Mouse (Mus musculus): ENCODE data around the gene Ggact. TPM values are rescaled to one million over a fixed set of nuclear protein-coding genes. Genes with fewer than 3 reads are reported as not detected.

Ggact gene
- polyA plus RNA-seq, 1 experiment from 2014 or later, result 8.4 TPM

GRCm38 (mm10) chr14:122881699-122882098 lies 31.9 kb downstream of the Ggact start:
- WGBS, result 58% methylated on average over 2 of the region's 2 CpGs
- Histone ChIP-seq H3K9ac (replicated peaks) (no peak overlapping the region), H3K4me2 (replicated peaks) (no peak overlapping the region), H3K27ac (replicated peaks) (peak overlapping the region; percentile 52; the same call in 1 of the 2 replicates), H3K9me3 (no peaks in the 10 kb centered on the region), H3K4me1 (peaks cover 33% of the 10 kb centered on the region), H3K27me3 (0 out of 2 replicates have a peak, but pooled peaks cover 3% of the 10 kb centered on the region), H3K4me3 (no peak overlapping the region), H3K36me3 (no peaks in the 10 kb centered on the region)
- no peak for ATAC-seq (ENCODE audit: low FRiP score, low read depth)

GRCm38 (mm10) chr14:122880291-122880690 lies 33.3 kb downstream of the Ggact start:
- no peak overlapping the region for H3K4me3 ChIP-seq
- H3K27me3 ChIP-seq, result 0 out of 2 replicates have a peak, but pooled peaks cover 7% of the 10 kb centered on the region
- WGBS, result 75% methylated on average over 7 of the region's 7 CpGs
- no peaks in the 10 kb centered on the region for H3K36me3 ChIP-seq
- H3K9ac ChIP-seq (replicated peaks), result no peak overlapping the region
- H3K9me3 ChIP-seq, result no peaks in the 10 kb centered on the region
- peaks cover 40% of the 10 kb centered on the region for H3K4me1 ChIP-seq
- no peak overlapping the region for H3K27ac ChIP-seq (replicated peaks)
- H3K4me2 ChIP-seq (replicated peaks), result no peak overlapping the region
- no peak for ATAC-seq (ENCODE audit: low FRiP score, low read depth)

DNA sequence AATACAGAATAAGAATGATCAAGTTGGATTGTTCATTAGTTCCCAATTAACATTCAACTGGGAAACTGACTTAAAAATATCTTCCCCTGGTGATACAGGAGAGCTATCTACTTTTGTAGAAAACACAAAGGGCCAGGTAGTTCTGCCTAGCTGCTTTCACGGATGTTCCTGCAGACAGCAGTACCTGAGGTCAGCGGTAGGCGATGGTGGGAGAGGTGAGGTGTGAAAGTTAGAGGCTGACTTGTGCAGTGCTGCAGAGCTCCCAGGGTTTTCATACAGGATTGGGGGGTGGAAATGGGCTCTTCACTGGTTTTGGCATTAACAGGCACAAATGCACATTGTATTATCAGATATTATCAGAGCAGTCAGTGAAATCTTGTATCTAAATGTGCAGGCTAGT lies 35.8 kb downstream of the Ggact start:
- Histone ChIP-seq H3K4me3 (no peak overlapping the region), H3K4me1 (peaks cover 37% of the 10 kb centered on the region), H3K36me3 (no peaks in the 10 kb centered on the region), H3K4me2 (replicated peaks) (no peak overlapping the region), H3K9me3 (no peaks in the 10 kb centered on the region), H3K9ac (replicated peaks) (no peak overlapping the region), H3K27me3 (peaks cover 14% of the 10 kb centered on the region), H3K27ac (replicated peaks) (no peak overlapping the region)
- no peak for ATAC-seq (ENCODE audit: low FRiP score, low read depth)
- 88% methylated on average over 3 of the region's 3 CpGs for WGBS

- Histone ChIP-seq H3K4me3 (no peak overlapping the region), H3K4me2 (replicated peaks) (no peak overlapping the region), H3K9me3 (no peaks in the 10 kb centered on the region), H3K27ac (replicated peaks) (no peak overlapping the region), H3K4me1 (peaks cover 37% of the 10 kb centered on the region), H3K9ac (replicated peaks) (no peak overlapping the region), H3K36me3 (no peaks in the 10 kb centered on the region), H3K27me3 (peaks cover 14% of the 10 kb centered on the region)
- ATAC-seq (ENCODE audit: low FRiP score, low read depth), result no peak
- 71% methylated on average over 7 of the region's 7 CpGs for WGBS
These were observed 36.8 kb downstream of the Ggact start for GRCm38 (mm10) chr14:122876723-122877122.

DNA sequence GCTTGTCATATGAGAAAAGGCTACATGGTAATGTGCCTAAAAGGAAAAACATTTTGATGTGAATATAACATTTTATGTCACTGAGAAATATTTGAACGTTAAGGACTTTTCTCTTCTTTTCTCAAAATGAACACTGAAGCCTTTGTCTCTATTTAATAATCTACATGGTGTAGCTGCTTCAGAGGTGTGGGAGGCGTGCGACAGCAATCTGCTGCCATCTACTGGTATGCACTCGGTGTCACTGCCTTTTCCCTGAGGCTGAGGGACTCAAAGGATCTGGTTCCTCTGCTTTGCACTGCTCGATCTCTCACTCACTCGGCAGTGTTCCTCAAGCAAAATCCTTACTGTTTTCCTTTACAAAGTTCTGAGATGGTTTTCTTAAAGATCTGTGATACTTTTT lies 37.4 kb downstream of the Ggact start:
- ATAC-seq (ENCODE audit: low FRiP score, low read depth), result peak; percentile 90
- no peak overlapping the region for H3K9ac ChIP-seq (replicated peaks)
- H3K4me3 ChIP-seq, result no peak overlapping the region
- peak overlapping the region; percentile 42 for H3K27ac ChIP-seq (replicated peaks)
- peaks cover 36% of the 10 kb centered on the region for H3K4me1 ChIP-seq
- no peaks in the 10 kb centered on the region for H3K36me3 ChIP-seq
- no peak overlapping the region for H3K4me2 ChIP-seq (replicated peaks)
- WGBS, result 2% methylated on average over 6 of the region's 6 CpGs
- H3K9me3 ChIP-seq, result no peaks in the 10 kb centered on the region
- peaks cover 14% of the 10 kb centered on the region for H3K27me3 ChIP-seq

GRCm38 (mm10) chr14:122875636-122876035 lies 37.9 kb downstream of the Ggact start:
- 38% methylated on average over 6 of the region's 6 CpGs for WGBS
- H3K27ac ChIP-seq (replicated peaks), result peak overlapping the region; percentile 42
- ATAC-seq (ENCODE audit: low FRiP score, low read depth), result peak; percentile 4; the same call in 1 of the 2 replicates
- no peaks in the 10 kb centered on the region for H3K9me3 ChIP-seq
- peaks cover 36% of the 10 kb centered on the region for H3K4me1 ChIP-seq
- no peak overlapping the region for H3K4me3 ChIP-seq
- peaks cover 14% of the 10 kb centered on the region for H3K27me3 ChIP-seq
- H3K36me3 ChIP-seq, result no peaks in the 10 kb centered on the region
- no peak overlapping the region for H3K9ac ChIP-seq (replicated peaks)
- H3K4me2 ChIP-seq (replicated peaks), result no peak overlapping the region

GRCm38 (mm10) chr14:122875056-122875455 lies 38.5 kb downstream of the Ggact start:
- H3K9me3 ChIP-seq, result no peaks in the 10 kb centered on the region
- H3K4me1 ChIP-seq, result peaks cover 36% of the 10 kb centered on the region
- no peak for ATAC-seq (ENCODE audit: low FRiP score, low read depth)
- WGBS, result 51% methylated on average over 8 of the region's 8 CpGs
- H3K36me3 ChIP-seq, result no peaks in the 10 kb centered on the region
- no peak overlapping the region for H3K4me2 ChIP-seq (replicated peaks)
- H3K4me3 ChIP-seq, result no peak overlapping the region
- no peak overlapping the region for H3K9ac ChIP-seq (replicated peaks)
- H3K27ac ChIP-seq (replicated peaks), result peak overlapping the region; percentile 42; the same call in 1 of the 2 replicates
- H3K27me3 ChIP-seq, result peaks cover 14% of the 10 kb centered on the region

DNA sequence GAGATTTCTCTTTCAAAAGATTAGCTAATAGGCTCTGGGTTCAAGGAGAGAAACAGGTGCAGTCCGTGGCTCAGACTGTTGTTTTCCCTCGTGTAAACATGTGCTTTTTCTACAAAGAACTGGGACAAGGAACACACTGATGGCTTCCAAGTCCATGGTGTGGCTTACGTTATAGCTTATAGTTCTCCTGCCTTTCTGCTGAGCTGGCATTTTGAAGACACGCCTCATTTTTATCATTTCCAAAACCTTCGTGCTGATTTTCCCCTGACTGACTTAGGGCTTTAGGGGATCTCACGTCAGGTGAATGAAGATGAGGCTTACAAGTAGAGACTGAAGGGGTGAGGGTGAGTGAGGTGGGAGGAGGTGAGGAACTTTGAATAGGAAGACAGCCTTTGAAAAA lies 40.9 kb downstream of the Ggact start:
- ATAC-seq (ENCODE audit: low FRiP score, low read depth), result no peak
- Histone ChIP-seq H3K27ac (replicated peaks) (no peak overlapping the region), H3K4me1 (peaks cover 33% of the 10 kb centered on the region), H3K4me3 (no peak overlapping the region), H3K4me2 (replicated peaks) (no peak overlapping the region), H3K36me3 (no peaks in the 10 kb centered on the region), H3K9me3 (no peaks in the 10 kb centered on the region), H3K9ac (replicated peaks) (no peak overlapping the region), H3K27me3 (peaks cover 11% of the 10 kb centered on the region)
- 80% methylated on average over 6 of the region's 6 CpGs for WGBS

DNA sequence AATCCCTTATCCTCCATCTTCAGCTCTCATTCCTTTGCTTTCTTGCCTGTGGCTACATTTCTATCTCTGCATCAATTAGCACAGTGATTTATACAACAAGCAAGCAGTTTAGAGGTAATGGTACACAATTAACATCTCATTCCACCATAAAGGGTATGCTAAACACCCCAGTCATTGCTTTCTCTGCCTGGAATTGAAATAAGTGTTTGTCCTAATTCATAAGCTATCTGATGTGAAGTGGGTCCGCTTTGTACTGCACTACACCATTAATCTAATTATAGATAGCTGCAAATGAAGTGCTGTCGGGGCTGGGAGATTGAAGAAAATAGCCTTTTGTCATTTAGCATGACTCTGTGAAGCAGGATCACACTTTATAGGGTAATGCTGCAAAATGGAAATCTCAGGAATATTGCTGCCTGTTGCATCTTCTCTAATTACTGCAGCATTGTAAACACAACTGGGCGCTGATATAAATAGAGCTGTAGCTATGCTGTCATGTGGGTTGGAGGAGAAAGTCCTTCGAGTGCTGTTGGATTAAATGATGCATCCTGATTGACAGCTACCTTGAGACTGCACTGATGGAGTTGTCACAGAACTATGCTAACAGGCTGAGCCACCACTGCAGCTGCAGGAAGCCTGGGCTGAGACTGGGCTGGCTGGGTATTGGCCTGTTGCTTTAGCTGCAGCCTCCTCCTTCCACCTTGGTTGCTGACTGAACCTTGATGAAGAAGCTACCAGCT lies 41.5 kb downstream of the Ggact start:
- H3K9me3 ChIP-seq, result no peaks in the 10 kb centered on the region
- no peak overlapping the region for H3K4me2 ChIP-seq (replicated peaks)
- peaks cover 33% of the 10 kb centered on the region for H3K4me1 ChIP-seq
- peaks cover 11% of the 10 kb centered on the region for H3K27me3 ChIP-seq
- ATAC-seq (ENCODE audit: low FRiP score, low read depth), result peak; percentile 65
- 36% methylated on average over 4 of the region's 4 CpGs for WGBS
- no peaks in the 10 kb centered on the region for H3K36me3 ChIP-seq
- no peak overlapping the region for H3K27ac ChIP-seq (replicated peaks)
- H3K4me3 ChIP-seq, result no peak overlapping the region
- H3K9ac ChIP-seq (replicated peaks), result no peak overlapping the region

DNA sequence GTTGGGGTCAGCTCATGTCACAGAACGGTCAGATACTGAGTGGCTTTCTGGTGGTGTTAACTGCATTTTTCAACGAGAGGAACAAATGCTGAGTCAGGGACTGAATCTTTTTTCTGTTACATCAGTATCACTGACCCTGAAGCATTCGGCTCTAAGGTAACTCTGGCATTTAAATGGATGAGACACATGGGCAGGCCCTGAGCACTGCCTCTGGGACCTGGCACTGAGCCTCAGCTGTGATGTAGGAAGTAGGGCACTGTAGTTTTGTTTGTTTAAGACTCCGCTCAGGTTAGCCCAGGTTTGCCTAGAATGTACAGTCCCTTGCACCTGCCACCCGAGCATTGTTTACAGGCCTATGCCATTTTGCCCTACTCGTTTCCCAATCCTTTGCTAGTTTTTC lies 43.7 kb downstream of the Ggact start:
- ATAC-seq (ENCODE audit: low FRiP score, low read depth), result no peak
- peaks cover 4% of the 10 kb centered on the region for H3K27me3 ChIP-seq
- 81% methylated on average over 6 of the region's 6 CpGs for WGBS
- no peak overlapping the region for H3K27ac ChIP-seq (replicated peaks)
- H3K9ac ChIP-seq (replicated peaks), result no peak overlapping the region
- no peaks in the 10 kb centered on the region for H3K9me3 ChIP-seq
- H3K4me1 ChIP-seq, result peaks cover 23% of the 10 kb centered on the region
- no peak overlapping the region for H3K4me2 ChIP-seq (replicated peaks)
- no peaks in the 10 kb centered on the region for H3K36me3 ChIP-seq
- no peak overlapping the region for H3K4me3 ChIP-seq

DNA sequence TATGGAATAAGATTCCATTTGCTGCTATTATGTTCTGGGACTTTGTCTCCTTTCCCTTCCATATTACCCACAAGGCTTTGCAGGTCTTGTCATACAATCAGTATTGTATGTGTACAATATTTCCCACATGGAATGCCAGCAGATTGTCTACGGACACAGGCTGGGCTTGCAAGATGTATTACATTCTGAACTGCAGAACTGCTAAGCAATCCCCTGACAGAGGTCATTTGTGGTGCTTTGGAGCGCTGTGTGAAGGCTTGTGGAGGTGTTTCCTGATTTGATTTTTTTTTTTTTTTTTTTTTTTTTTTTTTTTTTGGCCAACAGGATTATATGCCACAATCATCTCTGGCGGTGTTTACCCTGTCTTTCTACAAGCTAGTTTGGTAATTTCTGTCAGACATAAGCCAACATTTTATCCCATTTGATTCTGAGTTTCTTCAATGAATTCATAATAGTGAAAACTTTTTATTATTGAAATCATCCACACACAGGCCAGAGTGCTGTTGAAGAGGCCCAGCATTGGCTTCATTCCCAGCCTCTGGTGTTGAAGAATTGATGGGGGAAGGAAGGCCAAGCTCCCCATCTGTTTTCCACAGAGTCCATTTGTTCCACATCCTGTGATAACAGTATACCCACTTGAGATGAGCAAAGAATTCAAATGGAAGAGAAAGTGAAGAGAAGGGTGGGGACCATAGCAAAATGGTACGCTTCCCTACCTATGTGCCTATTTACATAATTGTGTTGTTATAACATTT lies 45.8 kb downstream of the Ggact start:
- no peaks in the 10 kb centered on the region for H3K27me3 ChIP-seq
- H3K4me3 ChIP-seq, result no peak overlapping the region
- no peak for ATAC-seq (ENCODE audit: low FRiP score, low read depth)
- peaks cover 12% of the 10 kb centered on the region for H3K4me1 ChIP-seq
- H3K9ac ChIP-seq (replicated peaks), result no peak overlapping the region
- no peak overlapping the region for H3K27ac ChIP-seq (replicated peaks)
- H3K4me2 ChIP-seq (replicated peaks), result no peak overlapping the region
- H3K9me3 ChIP-seq, result no peaks in the 10 kb centered on the region
- no peaks in the 10 kb centered on the region for H3K36me3 ChIP-seq
- 91% methylated on average over 4 of the region's 4 CpGs for WGBS

- no peaks in the 10 kb centered on the region for H3K9me3 ChIP-seq
- H3K4me3 ChIP-seq, result no peak overlapping the region
- H3K36me3 ChIP-seq, result no peaks in the 10 kb centered on the region
- WGBS, result 84% methylated on average over 4 of the region's 4 CpGs
- ATAC-seq (ENCODE audit: low FRiP score, low read depth), result no peak
- H3K27me3 ChIP-seq, result no peaks in the 10 kb centered on the region
- peaks cover 6% of the 10 kb centered on the region; the same call in 1 of the 2 replicates for H3K4me1 ChIP-seq
- no peak overlapping the region for H3K4me2 ChIP-seq (replicated peaks)
- H3K9ac ChIP-seq (replicated peaks), result no peak overlapping the region
- H3K27ac ChIP-seq (replicated peaks), result no peak overlapping the region
These were observed 48.0 kb downstream of the Ggact start for GRCm38 (mm10) chr14:122865462-122866129.

Data from midbrain, embryonic 12.5 days (tissue).